Mouse (Mus musculus) midbrain, embryonic 12.5 days (tissue): ENCODE measurements around the gene Ern1. TPM values are rescaled to one million over a fixed set of nuclear protein-coding genes. Genes with fewer than 3 reads are reported as not detected.
"Not testable (repeated sequence)": the region's sequence is repeated elsewhere in the genome, so short reads cannot be mapped to it uniquely, and the experiment has no call there.

Experiments
- ATAC-seq: fragments of 200-750 bp; cut with Nextera tagmentation; 2 replicates; pipeline ENCODE4 v1.8.0; 2017; ENCODE audit warnings: low read depth, moderate TSS enrichment, moderate library complexity; ENCODE audit not compliant: low FRiP score
- H3K27ac ChIP-seq: fragments of 300-500 bp; sonication (generic); replicated peaks from 2 replicates; pipeline ENCODE4 v1.5.1; 2016; ENCODE audit warnings: mild to moderate bottlenecking
- H3K27me3 ChIP-seq: fragments of 300-500 bp; sonication (generic); 2 replicates; pipeline ENCODE4 v1.6.1; 2016; ENCODE audit warnings: mild to moderate bottlenecking
- H3K36me3 ChIP-seq: fragments of 300-500 bp; sonication (generic); 2 replicates; pipeline ENCODE4 v1.6.1; 2016
- H3K4me1 ChIP-seq: fragments of 300-500 bp; sonication (generic); 2 replicates; pipeline ENCODE4 v1.6.1; 2016
- H3K4me2 ChIP-seq: fragments of 300-500 bp; sonication (generic); replicated peaks from 2 replicates; pipeline ENCODE4 v1.6.1; 2016; ENCODE audit warnings: mild to moderate bottlenecking, moderate library complexity
- H3K4me3 ChIP-seq: fragments of 300-500 bp; sonication (generic); 2 replicates; pipeline ENCODE4 v1.5.1; 2016; ENCODE audit warnings: mild to moderate bottlenecking
- H3K9ac ChIP-seq: fragments of 300-500 bp; sonication (generic); replicated peaks from 2 replicates; pipeline ENCODE4 v1.6.1; 2016; ENCODE audit warnings: mild to moderate bottlenecking, moderate library complexity
- H3K9me3 ChIP-seq: fragments of 300-500 bp; sonication (generic); 2 replicates; pipeline ENCODE4 v1.6.1; 2016; ENCODE audit warnings: mild to moderate bottlenecking
- WGBS: fragments of 180-500 bp; shearing (Covaris S2); methylation state at CpG from one replicate; pipeline ENCODE4 v1.1.7; 2016; 5-methylcytosine and 5-hydroxymethylcytosine counted together
- polyA plus RNA-seq: library from polyadenylated mRNA; unstranded; fragments of >200 nt; fragmentation: Nextera tagmentation; extraction: Ambion mirVana; gene quantifications from 2 replicates; pipeline ENCODE4 v1.2.1, GENCODE M21; 2016

Ern1 gene
- polyA plus RNA-seq, 1 experiment from 2014 or later: 6.6 TPM

GRCm38 (mm10) chr11:106442564-106442963 is 45.1 kb downstream of the Ern1 start:
- H3K36me3 ChIP-seq, H3K27ac ChIP-seq, H3K9ac ChIP-seq, H3K4me2 ChIP-seq, H3K9me3 ChIP-seq, ATAC-seq, H3K4me3 ChIP-seq, H3K4me1 ChIP-seq, H3K27me3 ChIP-seq: not testable (repeated sequence)
- WGBS: 81% methylated on average over 2 of the region's 2 CpGs

GRCm38 (mm10) chr11:106440318-106440717 is 47.3 kb downstream of the Ern1 start:
- no peak overlapping the region for H3K4me3 ChIP-seq
- 93% methylated on average over 2 of the region's 2 CpGs for WGBS
- no peaks in the 10 kb centered on the region for H3K4me1 ChIP-seq
- no peaks in the 10 kb centered on the region for H3K9me3 ChIP-seq
- H3K4me2 ChIP-seq: no peak overlapping the region
- no peak overlapping the region for H3K9ac ChIP-seq
- ATAC-seq: no peak
- no peaks in the 10 kb centered on the region for H3K27me3 ChIP-seq
- H3K36me3 ChIP-seq: no peaks in the 10 kb centered on the region
- no peak overlapping the region for H3K27ac ChIP-seq

GRCm38 (mm10) chr11:106439355-106439754 is 48.3 kb downstream of the Ern1 start:
- WGBS: 91% methylated on average over 3 of the region's 3 CpGs

GRCm38 (mm10) chr11:106438524-106439177 is 49.0 kb downstream of the Ern1 start:
- no peak overlapping the region for H3K4me3 ChIP-seq
- no peaks in the 10 kb centered on the region for H3K36me3 ChIP-seq
- no peak overlapping the region for H3K9ac ChIP-seq
- H3K4me2 ChIP-seq: no peak overlapping the region
- no peaks in the 10 kb centered on the region for H3K27me3 ChIP-seq
- no peak overlapping the region for H3K27ac ChIP-seq
- H3K9me3 ChIP-seq: no peaks in the 10 kb centered on the region
- no peak for ATAC-seq
- WGBS: 61% methylated on average over 4 of the region's 4 CpGs
- no peaks in the 10 kb centered on the region for H3K4me1 ChIP-seq

More at GRCm38 (mm10) chr11:106439355-106439754, 48.3 kb downstream of the Ern1 start:
- Histone ChIP-seq H3K4me3 (no peak overlapping the region), H3K4me1 (no peaks in the 10 kb centered on the region), H3K9ac (no peak overlapping the region), H3K9me3 (no peaks in the 10 kb centered on the region), H3K36me3 (no peaks in the 10 kb centered on the region), H3K27me3 (no peaks in the 10 kb centered on the region), H3K27ac (no peak overlapping the region), H3K4me2 (no peak overlapping the region)
- ATAC-seq: no peak

GRCm38 (mm10) chr11:106437543-106437942 is 50.1 kb downstream of the Ern1 start:
- 87% methylated on average over 2 of the region's 2 CpGs for WGBS
- Histone ChIP-seq H3K4me1 (no peaks in the 10 kb centered on the region), H3K4me3 (no peak overlapping the region)

GRCm38 (mm10) chr11:106437039-106437438 is 50.6 kb downstream of the Ern1 start:
- H3K9ac ChIP-seq: no peak overlapping the region
- no peaks in the 10 kb centered on the region for H3K4me1 ChIP-seq
- no peak overlapping the region for H3K4me2 ChIP-seq
- no peak overlapping the region for H3K27ac ChIP-seq
- H3K9me3 ChIP-seq: no peaks in the 10 kb centered on the region
- WGBS: 92% methylated on average over 5 of the region's 5 CpGs
- no peak for ATAC-seq
- no peaks in the 10 kb centered on the region for H3K36me3 ChIP-seq
- H3K27me3 ChIP-seq: no peaks in the 10 kb centered on the region
- no peak overlapping the region for H3K4me3 ChIP-seq

More at GRCm38 (mm10) chr11:106437543-106437942, 50.1 kb downstream of the Ern1 start:
- ATAC-seq: no peak
- no peak overlapping the region for H3K4me2 ChIP-seq
- H3K27ac ChIP-seq: no peak overlapping the region
- no peak overlapping the region for H3K9ac ChIP-seq
- no peaks in the 10 kb centered on the region for H3K9me3 ChIP-seq
- no peaks in the 10 kb centered on the region for H3K27me3 ChIP-seq
- H3K36me3 ChIP-seq: no peaks in the 10 kb centered on the region

- Histone ChIP-seq H3K4me1 (no peaks in the 10 kb centered on the region), H3K27me3 (no peaks in the 10 kb centered on the region), H3K36me3 (peaks cover 4% of the 10 kb centered on the region; the same call in 1 of the 2 replicates), H3K4me3 (no peak overlapping the region), H3K9me3 (no peaks in the 10 kb centered on the region), H3K4me2 (no peak overlapping the region), H3K27ac (no peak overlapping the region), H3K9ac (no peak overlapping the region)
- no peak for ATAC-seq
- WGBS: 88% methylated on average over 5 of the region's 5 CpGs
Observed at GRCm38 (mm10) chr11:106430392-106430791, 57.3 kb downstream of the Ern1 start.

GRCm38 (mm10) chr11:106429689-106430088 is 58.0 kb downstream of the Ern1 start:
- no peak overlapping the region for H3K9ac ChIP-seq
- WGBS: 87% methylated on average over 4 of the region's 4 CpGs
- H3K27me3 ChIP-seq: no peaks in the 10 kb centered on the region
- no peak overlapping the region for H3K27ac ChIP-seq
- peaks cover 4% of the 10 kb centered on the region; the same call in 1 of the 2 replicates for H3K36me3 ChIP-seq
- no peak overlapping the region for H3K4me3 ChIP-seq
- no peak for ATAC-seq
- H3K4me2 ChIP-seq: no peak overlapping the region
- H3K9me3 ChIP-seq: no peaks in the 10 kb centered on the region
- H3K4me1 ChIP-seq: no peaks in the 10 kb centered on the region

GRCm38 (mm10) chr11:106428556-106428955 is 59.1 kb downstream of the Ern1 start:
- H3K27me3 ChIP-seq: no peaks in the 10 kb centered on the region
- H3K4me1 ChIP-seq: no peaks in the 10 kb centered on the region
- H3K36me3 ChIP-seq: peaks cover 4% of the 10 kb centered on the region; the same call in 1 of the 2 replicates
- H3K4me2 ChIP-seq: no peak overlapping the region
- 92% methylated on average over 2 of the region's 2 CpGs for WGBS
- no peak overlapping the region for H3K27ac ChIP-seq
- no peak for ATAC-seq
- H3K9me3 ChIP-seq: no peaks in the 10 kb centered on the region
- H3K9ac ChIP-seq: no peak overlapping the region
- H3K4me3 ChIP-seq: no peak overlapping the region

GRCm38 (mm10) chr11:106428106-106428505 is 59.5 kb downstream of the Ern1 start:
- 87% methylated on average over 4 of the region's 4 CpGs for WGBS
- H3K36me3 ChIP-seq: peaks cover 6% of the 10 kb centered on the region; the same call in 1 of the 2 replicates
- H3K27ac ChIP-seq: no peak overlapping the region
- H3K4me2 ChIP-seq: no peak overlapping the region
- H3K9ac ChIP-seq: no peak overlapping the region
- no peaks in the 10 kb centered on the region for H3K27me3 ChIP-seq
- no peaks in the 10 kb centered on the region for H3K9me3 ChIP-seq
- no peak for ATAC-seq
- no peak overlapping the region for H3K4me3 ChIP-seq
- H3K4me1 ChIP-seq: no peaks in the 10 kb centered on the region

- 87% methylated on average over 4 of the region's 4 CpGs for WGBS
- no peak for ATAC-seq
- Histone ChIP-seq H3K4me3 (no peak overlapping the region), H3K36me3 (peaks cover 17% of the 10 kb centered on the region; the same call in 1 of the 2 replicates), H3K4me1 (no peaks in the 10 kb centered on the region), H3K27ac (no peak overlapping the region), H3K9ac (no peak overlapping the region), H3K4me2 (no peak overlapping the region), H3K27me3 (no peaks in the 10 kb centered on the region), H3K9me3 (no peaks in the 10 kb centered on the region)
Observed at GRCm38 (mm10) chr11:106426447-106426846, 61.2 kb downstream of the Ern1 start.

- H3K9me3 ChIP-seq: no peaks in the 10 kb centered on the region
- H3K4me1 ChIP-seq: no peaks in the 10 kb centered on the region
- H3K27me3 ChIP-seq: no peaks in the 10 kb centered on the region
- peaks cover 17% of the 10 kb centered on the region; the same call in 1 of the 2 replicates for H3K36me3 ChIP-seq
- H3K9ac ChIP-seq: no peak overlapping the region
- no peak overlapping the region for H3K4me2 ChIP-seq
- H3K4me3 ChIP-seq: no peak overlapping the region
- 94% methylated on average over 5 of the region's 5 CpGs for WGBS
- no peak for ATAC-seq
- no peak overlapping the region for H3K27ac ChIP-seq
Observed at GRCm38 (mm10) chr11:106425201-106425600, 62.5 kb downstream of the Ern1 start.
